Mouse (Mus musculus): Measurements from ENCODE around the gene Gm17334.

Gm17334 gene

DNA sequence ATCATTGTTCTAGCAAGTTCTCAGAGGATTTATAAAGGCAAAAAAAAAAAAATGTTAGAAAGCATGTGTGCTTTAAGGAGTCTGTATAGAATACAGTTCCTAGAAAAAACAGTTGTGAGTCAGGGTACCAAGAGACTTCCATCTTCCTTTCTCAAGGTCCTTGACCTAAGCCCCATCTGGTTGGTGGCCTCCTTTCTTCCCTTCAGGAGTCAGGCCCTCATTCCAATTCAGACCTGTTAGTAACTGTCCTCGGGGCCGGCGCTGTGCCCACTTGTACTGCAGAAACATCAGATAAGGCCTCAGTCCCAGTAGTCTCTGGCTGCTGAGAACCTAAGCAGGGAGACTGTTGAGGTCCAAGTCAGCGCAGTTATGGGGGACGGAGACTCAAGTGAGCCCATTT lies at the start of gene Gm17334:
Gene Gm17334 (minus strand): TSS at position 101 of the 400 bp plus-strand sequence.
- no peak for DNase-seq (ENCODE audit: low read depth, low spot score)

- DNase-seq (ENCODE audit: low read depth, low spot score) = no peak
Observed at GRCm38 (mm10) chr11:53821945-53822338, 49.0 kb upstream of the Gm17334 start.

DNA sequence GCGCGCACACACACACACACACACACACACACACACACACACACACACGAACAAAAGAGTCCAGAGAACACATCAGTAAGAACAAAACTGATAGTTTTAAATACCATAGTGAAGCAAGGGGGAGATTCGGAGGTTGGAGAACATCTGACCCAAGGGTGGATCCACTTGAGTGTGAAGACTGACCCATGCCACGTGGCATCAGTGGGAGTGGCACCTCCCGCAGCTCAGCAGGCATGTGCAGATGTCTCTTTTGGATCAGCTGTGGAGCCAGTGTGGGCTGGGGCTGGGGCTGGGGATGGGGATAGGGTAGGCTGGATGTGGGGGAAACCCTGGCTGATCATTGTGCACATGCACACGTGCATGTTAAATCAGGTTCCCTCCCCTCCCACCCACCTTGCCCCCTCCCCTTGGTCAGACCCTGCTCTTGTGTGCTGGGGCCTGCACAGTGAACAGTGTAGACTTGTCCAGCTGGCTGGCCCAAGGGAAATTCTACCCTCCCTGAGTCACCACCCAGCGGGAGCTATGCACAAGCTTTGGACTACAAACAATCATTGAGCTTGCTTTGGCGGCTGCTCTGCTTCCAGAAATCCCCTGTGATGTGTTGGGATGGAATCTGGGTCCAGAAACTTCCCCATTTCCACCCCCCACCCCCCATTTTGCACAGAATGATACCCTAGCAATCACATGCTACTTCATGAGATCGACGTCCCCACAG lies 48.4 kb upstream of the Gm17334 start:
- no peak for DNase-seq (ENCODE audit: low read depth, low spot score)

DNA sequence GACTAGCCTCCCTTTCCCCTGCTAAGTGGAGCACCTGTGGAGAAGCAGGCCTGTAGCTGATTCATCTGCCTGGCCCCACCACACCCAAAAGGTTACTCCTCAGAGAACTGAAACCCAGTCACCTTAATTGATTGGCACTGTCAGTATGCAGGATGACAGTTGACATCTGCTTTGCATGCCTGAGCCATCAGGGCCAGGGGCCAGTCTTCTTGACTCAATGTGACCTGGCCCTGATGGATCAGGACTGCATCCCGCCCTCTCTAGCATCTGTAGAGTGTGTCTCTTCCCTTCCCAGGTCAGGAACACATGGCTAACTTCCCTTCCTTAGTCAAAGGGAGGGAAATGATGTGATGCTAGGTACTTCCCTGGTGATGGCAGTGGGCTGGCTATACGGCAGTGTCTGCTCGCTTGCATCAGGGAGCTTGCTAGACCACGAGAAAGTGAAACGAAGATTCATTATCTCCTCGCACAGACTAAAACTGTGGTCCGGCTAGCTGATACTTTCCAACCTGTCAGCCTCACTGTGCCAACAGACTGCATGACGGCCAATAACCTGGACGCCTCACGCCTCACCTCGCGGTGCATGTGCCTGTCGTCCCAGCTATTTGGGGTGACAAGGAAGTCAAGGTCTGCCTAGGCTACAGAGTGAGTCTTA lies 47.7 kb upstream of the Gm17334 start:
- no peak for DNase-seq (ENCODE audit: low read depth, low spot score)

GRCm38 (mm10) chr11:53819511-53819910 lies 46.5 kb upstream of the Gm17334 start:
- no peak for DNase-seq (ENCODE audit: low read depth, low spot score)

GRCm38 (mm10) chr11:53818794-53819193 lies 45.8 kb upstream of the Gm17334 start:
- no peak for DNase-seq (ENCODE audit: low read depth, low spot score)

GRCm38 (mm10) chr11:53816841-53817375 lies 43.9 kb upstream of the Gm17334 start:
- no peak for DNase-seq (ENCODE audit: low read depth, low spot score)

GRCm38 (mm10) chr11:53814810-53815209 lies 41.8 kb upstream of the Gm17334 start:
- no peak for DNase-seq (ENCODE audit: low read depth, low spot score)

- no peak for DNase-seq (ENCODE audit: low read depth, low spot score)
Observed at GRCm38 (mm10) chr11:53813001-53813868, 40.2 kb upstream of the Gm17334 start.

- DNase-seq (ENCODE audit: low read depth, low spot score) = no peak
Observed at GRCm38 (mm10) chr11:53811312-53811711, 38.3 kb upstream of the Gm17334 start.

GRCm38 (mm10) chr11:53810749-53811148 lies 37.8 kb upstream of the Gm17334 start:
- no peak for DNase-seq (ENCODE audit: low read depth, low spot score)

GRCm38 (mm10) chr11:53810156-53810555 lies 37.2 kb upstream of the Gm17334 start:
- DNase-seq (ENCODE audit: low read depth, low spot score) = no peak

DNA sequence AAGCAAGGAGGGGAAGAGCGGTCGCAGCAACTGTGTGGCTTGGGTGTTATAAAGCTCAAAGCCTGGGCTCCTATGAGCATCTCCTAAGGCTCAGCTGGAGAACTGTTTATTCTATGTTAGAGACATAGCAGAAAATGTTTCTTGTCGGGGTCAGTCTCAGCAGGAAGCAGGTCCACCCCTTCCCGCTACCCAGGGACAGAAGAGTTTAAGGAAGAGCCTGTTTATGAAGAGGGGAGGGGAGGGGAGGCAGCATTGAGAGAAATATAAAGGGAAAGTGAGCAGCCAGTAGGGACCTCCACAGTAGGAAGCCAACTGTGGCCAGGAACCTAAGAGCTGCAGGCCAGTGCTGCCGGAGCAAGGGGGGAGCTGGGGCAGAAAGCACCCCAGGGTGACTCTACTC lies 36.4 kb upstream of the Gm17334 start:
- DNase-seq (ENCODE audit: low read depth, low spot score) = no peak

- DNase-seq (ENCODE audit: low read depth, low spot score) = no peak
Observed at GRCm38 (mm10) chr11:53805786-53806185, 32.8 kb upstream of the Gm17334 start.

GRCm38 (mm10) chr11:53804569-53805344 lies 31.8 kb upstream of the Gm17334 start:
- no peak for DNase-seq (ENCODE audit: low read depth, low spot score)

GRCm38 (mm10) chr11:53803494-53803893 lies 30.5 kb upstream of the Gm17334 start:
- no peak for DNase-seq (ENCODE audit: low read depth, low spot score)

- no peak for DNase-seq (ENCODE audit: low read depth, low spot score)
Observed at GRCm38 (mm10) chr11:53803093-53803492, 30.1 kb upstream of the Gm17334 start.

GRCm38 (mm10) chr11:53800975-53801374 lies 28.0 kb upstream of the Gm17334 start:
- DNase-seq (ENCODE audit: low read depth, low spot score) = no peak

DNA sequence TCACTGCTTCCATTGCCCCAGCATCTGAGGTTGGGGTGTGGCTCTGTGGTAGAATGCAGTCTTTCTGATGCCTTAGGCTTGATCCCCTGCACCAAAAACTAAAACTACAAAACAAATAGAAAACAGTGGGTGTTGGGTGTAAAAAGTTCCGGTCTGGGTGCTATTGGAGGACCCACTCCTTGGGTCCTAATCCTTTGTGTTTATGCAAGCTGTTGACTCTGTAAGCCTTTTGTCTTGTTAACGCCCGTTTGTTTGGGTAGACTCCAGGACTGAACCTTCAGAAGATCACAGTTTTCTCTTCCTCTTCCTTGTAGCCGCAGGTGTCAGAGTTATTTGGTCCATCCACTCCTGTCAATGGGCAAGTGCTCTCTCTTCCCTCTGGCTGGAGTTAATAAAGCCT lies 27.0 kb upstream of the Gm17334 start:
- DNase-seq (ENCODE audit: low read depth, low spot score) = no peak

DNA sequence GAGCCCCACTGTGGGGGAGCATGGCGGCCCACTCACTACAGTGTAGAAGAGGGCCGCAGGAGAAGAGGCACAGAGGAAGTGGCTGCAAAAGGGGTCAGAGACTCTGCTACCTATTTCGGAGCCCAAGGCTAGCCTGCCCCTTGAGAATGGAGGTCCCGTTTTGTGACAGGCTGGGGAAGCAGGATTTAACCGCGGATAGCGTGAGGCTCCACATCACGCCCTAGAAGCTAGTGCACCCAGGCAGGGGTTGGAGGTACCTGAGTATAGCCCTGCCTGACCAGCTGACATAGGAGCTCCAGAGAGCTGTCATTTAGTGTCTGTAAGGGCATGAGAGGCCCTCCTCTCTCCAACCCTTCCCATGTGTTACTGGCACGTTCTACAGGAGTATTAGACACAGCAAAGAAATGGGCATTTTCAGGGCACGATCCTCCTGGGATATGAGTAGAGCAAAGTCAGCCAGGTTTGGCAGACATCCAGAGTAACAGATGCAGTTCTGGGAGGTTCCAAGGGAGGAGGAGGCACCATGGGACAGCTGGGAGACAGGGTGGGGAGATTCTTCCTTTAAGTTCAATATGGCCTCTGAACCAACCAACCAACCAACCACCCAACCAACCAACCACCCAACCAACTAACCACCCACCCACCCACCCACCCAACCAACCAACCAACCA lies 25.2 kb upstream of the Gm17334 start:
- DNase-seq (ENCODE audit: low read depth, low spot score) = no peak
